In the genomic region with DNA sequence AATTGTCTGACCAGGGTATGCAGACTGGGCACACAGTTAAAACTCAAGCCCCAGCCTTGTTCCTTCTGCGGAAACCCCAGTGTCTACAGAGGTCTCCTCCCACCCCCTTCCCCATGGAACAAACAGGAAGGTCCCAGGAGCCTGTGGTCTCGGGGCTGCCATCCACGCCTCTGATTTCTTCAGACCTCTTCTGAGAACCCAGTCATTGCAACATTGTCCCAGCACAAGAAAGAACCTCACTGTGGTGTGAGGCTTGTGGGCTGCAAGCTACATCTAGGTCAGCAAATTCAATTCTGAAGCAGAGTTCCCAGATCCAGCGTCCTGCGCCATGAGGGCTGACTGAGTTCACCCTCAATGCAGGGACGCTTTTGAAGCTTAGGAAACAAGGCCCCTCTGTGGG, we compare ENCODE assay signal across 16 mouse cellular contexts.
DNase-seq lines count a peak whose midpoint lies in the region; ATAC-seq lines count a peak whose summit lies in the region.
"Had no signal": no experiment of that assay in that cellular context is flagged by ENCODE, and none has a peak within 500 bp of the region (broad histone marks: within the 10 kb centered on the region; RNA-seq: fewer than 3 reads in every experiment).

No protein-coding gene starts in this region.

- no peak overlapping the region for H3K9ac ChIP-seq in midbrain, embryonic 13.5 days (replicated peaks)
- H3K9ac ChIP-seq in intestine, embryonic 15.5 days = no peak overlapping the region
- H3K9ac ChIP-seq: heart, embryonic 15.5 days; hindbrain, embryonic 13.5 days; liver, embryonic 13.5 days; midbrain, embryonic 12.5 days had no signal

- peak; percentile 96 for DNase-seq in heart, adult 11 months
- no peak for DNase-seq in heart, postnatal 4 days
- DNase-seq in adipocyte (ENCODE audit: low spot score) = peak; percentile 76
- DNase-seq in right cerebral cortex, postnatal 36 days (ENCODE audit: low spot score in 2 of 2) = no peak
- DNase-seq: cerebellum, adult 9-11 months; kidney, adult 18-20 months; kidney, postnatal 36 days; liver, embryonic 13.5 days had no signal

- H3K9me3 ChIP-seq in midbrain, embryonic 13.5 days = no peaks in the 10 kb centered on the region
- no peaks in the 10 kb centered on the region for H3K9me3 ChIP-seq in intestine, embryonic 15.5 days
- H3K9me3 ChIP-seq: heart, embryonic 15.5 days; hindbrain, embryonic 13.5 days; liver, embryonic 13.5 days; midbrain, embryonic 12.5 days had no signal

- H3K36me3 ChIP-seq in midbrain, embryonic 13.5 days = no peaks in the 10 kb centered on the region
- no peaks in the 10 kb centered on the region for H3K36me3 ChIP-seq in intestine, embryonic 15.5 days
- H3K36me3 ChIP-seq: G1E; heart, embryonic 15.5 days; hindbrain, embryonic 13.5 days; liver, embryonic 13.5 days; midbrain, embryonic 12.5 days had no signal

- WGBS in midbrain, embryonic 13.5 days = 94% methylated on average over 6 of the region's 6 CpGs
- WGBS in intestine, embryonic 15.5 days = 88% methylated on average over 6 of the region's 6 CpGs

- ATAC-seq in granulocyte monocyte progenitor cell, adult 5-6 weeks (replicated peaks; ENCODE audit: poor library complexity, severe bottlenecking) = peak; percentile 97
- peak; percentile 92 for ATAC-seq in megakaryocyte, adult 5-6 weeks (ENCODE audit: poor library complexity, severe bottlenecking)
- no peak for ATAC-seq in midbrain, embryonic 13.5 days
- ATAC-seq in intestine, embryonic 15.5 days = no peak

- H3K27me3 ChIP-seq in midbrain, embryonic 13.5 days = no peaks in the 10 kb centered on the region
- H3K27me3 ChIP-seq in intestine, embryonic 15.5 days (replicated peaks) = no peaks in the 10 kb centered on the region
- H3K27me3 ChIP-seq: heart, embryonic 15.5 days; hindbrain, embryonic 13.5 days; liver, embryonic 13.5 days; midbrain, embryonic 12.5 days had no signal

- no peaks in the 10 kb centered on the region for H3K4me1 ChIP-seq in midbrain, embryonic 13.5 days (replicated peaks)
- 0 out of 2 replicates have a peak, but pooled peaks cover 2% of the 10 kb centered on the region for H3K4me1 ChIP-seq in intestine, embryonic 15.5 days (replicated peaks)
- H3K4me1 ChIP-seq: heart, embryonic 15.5 days; hindbrain, embryonic 13.5 days; liver, embryonic 13.5 days; midbrain, embryonic 12.5 days had no signal

- H3K4me2 ChIP-seq in midbrain, embryonic 13.5 days (replicated peaks) = no peak overlapping the region
- H3K4me2 ChIP-seq in intestine, embryonic 15.5 days (replicated peaks) = no peak overlapping the region
- H3K4me2 ChIP-seq: heart, embryonic 15.5 days; hindbrain, embryonic 13.5 days; liver, embryonic 13.5 days; midbrain, embryonic 12.5 days had no signal

- H3K4me3 ChIP-seq in midbrain, embryonic 13.5 days (replicated peaks) = no peak overlapping the region
- H3K4me3 ChIP-seq in intestine, embryonic 15.5 days (replicated peaks) = no peak overlapping the region
- H3K4me3 ChIP-seq: heart, embryonic 15.5 days; hindbrain, embryonic 13.5 days; liver, embryonic 13.5 days; midbrain, embryonic 12.5 days had no signal

- H3K27ac ChIP-seq in midbrain, embryonic 13.5 days = no peak overlapping the region
- H3K27ac ChIP-seq in intestine, embryonic 15.5 days = no peak overlapping the region
- H3K27ac ChIP-seq: heart, embryonic 15.5 days; hindbrain, embryonic 13.5 days; liver, embryonic 13.5 days; midbrain, embryonic 12.5 days had no signal

Comparison
In these comparisons a context has a peak if more than half of its experiments do, and no peak if none do; other contexts are left out.
1. DNase-seq: peak in heart, adult 11 months (single experiment) and adipocyte (single experiment); none in heart, postnatal 4 days (single experiment) and right cerebral cortex, postnatal 36 days (0 of 2).
2. ATAC-seq: peak in granulocyte monocyte progenitor cell, adult 5-6 weeks (single experiment) and megakaryocyte, adult 5-6 weeks (single experiment); none in midbrain, embryonic 13.5 days (single experiment) and intestine, embryonic 15.5 days (single experiment).